Mouse (Mus musculus): ENCODE results near the gene Galr2. TPM values are rescaled to one million over a fixed set of nuclear protein-coding genes. Genes with fewer than 3 reads are reported as not detected.

Galr2 gene
- polyA plus RNA-seq, 1 experiment from 2014 or later, result 0.26 TPM

- Histone ChIP-seq H3K4me1 (ENCODE audit: control insufficient read depth, insufficient read depth, low read length) (no peaks in the 10 kb centered on the region), H3K27ac (ENCODE audit: low read length) (peak overlapping the region; percentile 69), H3K9ac (ENCODE audit: low read length) (no peak overlapping the region), H3K9me3 (replicated peaks; ENCODE audit: control insufficient read depth, low read length) (no peaks in the 10 kb centered on the region), H3K27me3 (ENCODE audit: control insufficient read depth, insufficient read depth, low read length) (no peaks in the 10 kb centered on the region), H3K4me2 (ENCODE audit: low read depth, low read length) (no peak overlapping the region), H3K4me3 (replicated peaks; ENCODE audit: low read length) (no peak overlapping the region), H3K36me3 (ENCODE audit: control insufficient read depth, insufficient read depth, low read length) (peaks cover 62% of the 10 kb centered on the region)
- WGBS, result 72% methylated on average over 14 of the region's 14 CpGs
- peak; percentile 75; the same call in 1 of the 2 replicates for ATAC-seq (ENCODE audit: insufficient read depth, low FRiP score)
These were observed 33.1 kb upstream of the Galr2 start for GRCm38 (mm10) chr11:116247502-116248222.

GRCm38 (mm10) chr11:116250898-116251297 lies 29.8 kb upstream of the Galr2 start:
- 85% methylated on average over 8 of the region's 8 CpGs for WGBS
- no peak for ATAC-seq (ENCODE audit: insufficient read depth, low FRiP score)
- no peak overlapping the region for H3K4me3 ChIP-seq (replicated peaks; ENCODE audit: low read length)
- H3K27me3 ChIP-seq (ENCODE audit: control insufficient read depth, insufficient read depth, low read length), result no peaks in the 10 kb centered on the region
- H3K36me3 ChIP-seq (ENCODE audit: control insufficient read depth, insufficient read depth, low read length), result peaks cover 57% of the 10 kb centered on the region
- H3K9me3 ChIP-seq (replicated peaks; ENCODE audit: control insufficient read depth, low read length), result no peaks in the 10 kb centered on the region
- H3K27ac ChIP-seq (ENCODE audit: low read length), result no peak overlapping the region
- H3K4me2 ChIP-seq (ENCODE audit: low read depth, low read length), result no peak overlapping the region
- peaks cover 5% of the 10 kb centered on the region; the same call in 1 of the 2 replicates for H3K4me1 ChIP-seq (ENCODE audit: control insufficient read depth, insufficient read depth, low read length)
- H3K9ac ChIP-seq (ENCODE audit: low read length), result no peak overlapping the region

- 89% methylated on average over 3 of the region's 3 CpGs for WGBS
- Histone ChIP-seq H3K27ac (ENCODE audit: low read length) (no peak overlapping the region), H3K27me3 (ENCODE audit: control insufficient read depth, insufficient read depth, low read length) (no peaks in the 10 kb centered on the region), H3K9me3 (replicated peaks; ENCODE audit: control insufficient read depth, low read length) (no peaks in the 10 kb centered on the region), H3K36me3 (ENCODE audit: control insufficient read depth, insufficient read depth, low read length) (peaks cover 52% of the 10 kb centered on the region), H3K4me1 (ENCODE audit: control insufficient read depth, insufficient read depth, low read length) (peaks cover 5% of the 10 kb centered on the region; the same call in 1 of the 2 replicates), H3K9ac (ENCODE audit: low read length) (no peak overlapping the region), H3K4me2 (ENCODE audit: low read depth, low read length) (no peak overlapping the region), H3K4me3 (replicated peaks; ENCODE audit: low read length) (no peak overlapping the region)
- no peak for ATAC-seq (ENCODE audit: insufficient read depth, low FRiP score)
These were observed 27.6 kb upstream of the Galr2 start for GRCm38 (mm10) chr11:116253076-116253600.

- Histone ChIP-seq H3K27ac (ENCODE audit: low read length) (peak overlapping the region; percentile 86), H3K9ac (ENCODE audit: low read length) (no peak overlapping the region; the same call in 1 of the 2 replicates), H3K4me1 (ENCODE audit: control insufficient read depth, insufficient read depth, low read length) (peaks cover 5% of the 10 kb centered on the region; the same call in 1 of the 2 replicates), H3K27me3 (ENCODE audit: control insufficient read depth, insufficient read depth, low read length) (no peaks in the 10 kb centered on the region), H3K36me3 (ENCODE audit: control insufficient read depth, insufficient read depth, low read length) (peaks cover 48% of the 10 kb centered on the region), H3K4me2 (ENCODE audit: low read depth, low read length) (no peak overlapping the region), H3K4me3 (replicated peaks; ENCODE audit: low read length) (no peak overlapping the region), H3K9me3 (replicated peaks; ENCODE audit: control insufficient read depth, low read length) (no peaks in the 10 kb centered on the region)
- ATAC-seq (ENCODE audit: insufficient read depth, low FRiP score), result no peak
- WGBS, result 60% methylated on average over 9 of the region's 9 CpGs
These were observed 26.1 kb upstream of the Galr2 start for GRCm38 (mm10) chr11:116254627-116255026.

GRCm38 (mm10) chr11:116255090-116255981 lies 25.4 kb upstream of the Galr2 start:
- H3K27me3 ChIP-seq (ENCODE audit: control insufficient read depth, insufficient read depth, low read length), result no peaks in the 10 kb centered on the region
- peaks cover 44% of the 10 kb centered on the region for H3K36me3 ChIP-seq (ENCODE audit: control insufficient read depth, insufficient read depth, low read length)
- peak overlapping the region; percentile 86 for H3K27ac ChIP-seq (ENCODE audit: low read length)
- no peak overlapping the region for H3K4me3 ChIP-seq (replicated peaks; ENCODE audit: low read length)
- H3K4me1 ChIP-seq (ENCODE audit: control insufficient read depth, insufficient read depth, low read length), result peaks cover 5% of the 10 kb centered on the region; the same call in 1 of the 2 replicates
- no peaks in the 10 kb centered on the region for H3K9me3 ChIP-seq (replicated peaks; ENCODE audit: control insufficient read depth, low read length)
- no peak overlapping the region for H3K9ac ChIP-seq (ENCODE audit: low read length)
- WGBS, result 78% methylated on average over 22 of the region's 22 CpGs
- no peak for ATAC-seq (ENCODE audit: insufficient read depth, low FRiP score)
- H3K4me2 ChIP-seq (ENCODE audit: low read depth, low read length), result no peak overlapping the region

- Histone ChIP-seq H3K36me3 (ENCODE audit: control insufficient read depth, insufficient read depth, low read length) (peaks cover 42% of the 10 kb centered on the region; the same call in 1 of the 2 replicates), H3K4me1 (ENCODE audit: control insufficient read depth, insufficient read depth, low read length) (peaks cover 5% of the 10 kb centered on the region; the same call in 1 of the 2 replicates), H3K4me3 (replicated peaks; ENCODE audit: low read length) (no peak overlapping the region), H3K27me3 (ENCODE audit: control insufficient read depth, insufficient read depth, low read length) (no peaks in the 10 kb centered on the region), H3K9ac (ENCODE audit: low read length) (peak overlapping the region; percentile 40; the same call in 1 of the 2 replicates), H3K27ac (ENCODE audit: low read length) (peak overlapping the region; percentile 86), H3K4me2 (ENCODE audit: low read depth, low read length) (no peak overlapping the region), H3K9me3 (replicated peaks; ENCODE audit: control insufficient read depth, low read length) (no peaks in the 10 kb centered on the region)
- peak; percentile 49; the same call in 1 of the 2 replicates for ATAC-seq (ENCODE audit: insufficient read depth, low FRiP score)
- 74% methylated on average over 9 of the region's 9 CpGs for WGBS
These were observed 24.6 kb upstream of the Galr2 start for GRCm38 (mm10) chr11:116255982-116256675.

- 75% methylated on average over 8 of the region's 8 CpGs for WGBS
- Histone ChIP-seq H3K36me3 (ENCODE audit: control insufficient read depth, insufficient read depth, low read length) (peaks cover 33% of the 10 kb centered on the region; the same call in 1 of the 2 replicates), H3K4me2 (ENCODE audit: low read depth, low read length) (no peak overlapping the region), H3K4me3 (replicated peaks; ENCODE audit: low read length) (no peak overlapping the region), H3K4me1 (ENCODE audit: control insufficient read depth, insufficient read depth, low read length) (peaks cover 5% of the 10 kb centered on the region; the same call in 1 of the 2 replicates), H3K27ac (ENCODE audit: low read length) (peak overlapping the region; percentile 57), H3K27me3 (ENCODE audit: control insufficient read depth, insufficient read depth, low read length) (no peaks in the 10 kb centered on the region), H3K9me3 (replicated peaks; ENCODE audit: control insufficient read depth, low read length) (no peaks in the 10 kb centered on the region), H3K9ac (ENCODE audit: low read length) (no peak overlapping the region)
- no peak for ATAC-seq (ENCODE audit: insufficient read depth, low FRiP score)
These were observed 21.3 kb upstream of the Galr2 start for GRCm38 (mm10) chr11:116259461-116259860.

- peak; percentile 63; the same call in 1 of the 2 replicates for ATAC-seq (ENCODE audit: insufficient read depth, low FRiP score)
- Histone ChIP-seq H3K9ac (ENCODE audit: low read length) (no peak overlapping the region), H3K27ac (ENCODE audit: low read length) (peak overlapping the region; percentile 57), H3K4me3 (replicated peaks; ENCODE audit: low read length) (no peak overlapping the region), H3K9me3 (replicated peaks; ENCODE audit: control insufficient read depth, low read length) (no peaks in the 10 kb centered on the region), H3K4me1 (ENCODE audit: control insufficient read depth, insufficient read depth, low read length) (0 out of 2 replicates have a peak, but pooled peaks cover under 1% of the 10 kb centered on the region), H3K4me2 (ENCODE audit: low read depth, low read length) (no peak overlapping the region), H3K36me3 (ENCODE audit: control insufficient read depth, insufficient read depth, low read length) (peaks cover 28% of the 10 kb centered on the region), H3K27me3 (ENCODE audit: control insufficient read depth, insufficient read depth, low read length) (no peaks in the 10 kb centered on the region)
- 67% methylated on average over 7 of the region's 7 CpGs for WGBS
These were observed 20.5 kb upstream of the Galr2 start for GRCm38 (mm10) chr11:116260259-116260658.
